Mouse (Mus musculus) liver, embryonic 14.5 days (tissue): ENCODE data around the gene Cgas.

Source experiments
- CTCF ChIP-seq: IDR thresholded peaks from 2 replicates; pipeline ENCODE4 v1.5.1; 2016; ENCODE audit warnings: antibody characterized with exemption, low read depth, control low read depth
- EP300 ChIP-seq: IDR thresholded peaks from 2 replicates; pipeline ENCODE4 v1.6.1; 2016; ENCODE audit warnings: antibody characterized with exemption, low read depth

DNA sequence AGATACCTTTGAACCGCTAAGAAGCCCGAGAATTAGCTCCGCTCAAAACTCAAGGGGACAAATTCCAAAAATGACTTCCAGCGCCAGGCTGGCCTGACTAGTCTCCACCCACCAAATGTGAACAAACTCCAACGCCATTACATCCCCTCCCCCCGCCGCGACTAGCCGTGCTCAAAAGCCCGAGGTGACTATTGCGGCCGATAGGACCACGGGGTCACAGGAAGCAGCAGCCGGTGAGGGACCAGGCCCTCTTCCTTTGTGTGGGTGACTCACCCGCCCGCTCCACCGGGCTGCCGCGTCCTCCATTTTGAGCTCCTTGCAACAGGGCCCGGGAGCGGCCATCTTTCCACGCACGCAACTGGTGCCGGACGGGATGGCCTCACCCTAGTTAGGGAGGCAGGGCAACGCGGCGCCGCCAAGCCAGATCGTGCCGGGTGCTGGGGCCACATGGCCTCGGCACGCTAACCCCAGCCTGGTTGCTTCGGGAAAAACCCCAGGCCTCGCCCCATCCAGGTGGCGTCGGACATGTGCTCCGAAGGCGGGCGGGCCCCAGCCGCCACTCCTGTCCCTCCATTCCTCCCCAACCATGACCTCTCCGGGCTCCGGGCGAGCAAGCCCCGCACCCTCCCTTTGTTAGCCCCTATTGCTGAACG, 37.8 kb upstream of the Cgas start:
- no peak for TF ChIP-seq CTCF
- no peak for TF ChIP-seq EP300
